Mouse (Mus musculus) brain, adult 10 weeks (tissue): Measurements from ENCODE around the gene Smurf1. TPM values are rescaled to one million over a fixed set of nuclear protein-coding genes. Genes with fewer than 3 reads are reported as not detected.

ENCODE experiments used
- polyA plus RNA-seq: library from polyadenylated mRNA; stranded (reverse); fragments of 350-450 nt; fragmentation: Illumina TruSeq; extraction: RNeasy Lipid Tissue Mini Kit (QIAGEN cat#74804); gene quantifications from one replicate; pipeline ENCODE4 v1.2.3, GENCODE M21; 2015; ENCODE audit warnings: low read depth, low replicate concordance

Gene Smurf1
- polyA plus RNA-seq: 23.9 TPM

GRCm38 (mm10) chr5:144965639-144966351, at the start of gene Smurf1:
Gene Smurf1 (minus strand): TSS chr5:144965847.

Other genes with a start within 250 kb of the Smurf1 start
- gene Tmem130, start 204.0 kb downstream of the Smurf1 start, polyA plus RNA-seq: 151 TPM
- 72.8 TPM for gene Trrap, start 198.1 kb downstream of the Smurf1 start, polyA plus RNA-seq
- not detected for gene Gm4871, start 66.9 kb upstream of the Smurf1 start, polyA plus RNA-seq
- not detected for gene 1700018F24Rik, start 77.1 kb upstream of the Smurf1 start, polyA plus RNA-seq
- 286 TPM for gene Arpc1a, start 118.0 kb upstream of the Smurf1 start, polyA plus RNA-seq
- gene Kpna7, start 118.2 kb upstream of the Smurf1 start, polyA plus RNA-seq: not detected
- gene Arpc1b, start 148.4 kb upstream of the Smurf1 start, polyA plus RNA-seq: 44.7 TPM
- gene Pdap1, start 174.4 kb upstream of the Smurf1 start, polyA plus RNA-seq: 115 TPM
- gene Bud31, start 174.5 kb upstream of the Smurf1 start, polyA plus RNA-seq: 150 TPM
- 18.1 TPM for gene Ptcd1, start 201.3 kb upstream of the Smurf1 start, polyA plus RNA-seq
- 20.5 TPM for gene Cpsf4, start 201.4 kb upstream of the Smurf1 start, polyA plus RNA-seq
- gene Atp5j2, start 226.2 kb upstream of the Smurf1 start, polyA plus RNA-seq: 411 TPM
- gene Zkscan14, start 236.0 kb upstream of the Smurf1 start, polyA plus RNA-seq: 11.2 TPM
- gene Zkscan5, start 238.7 kb upstream of the Smurf1 start, polyA plus RNA-seq: 10.4 TPM